Mouse (Mus musculus) limb, embryonic 12.5 days (tissue): Measurements from ENCODE around the gene Dlec1. TPM values are rescaled to one million over a fixed set of nuclear protein-coding genes. Genes with fewer than 3 reads are reported as not detected.

Source experiments
- ATAC-seq: fragments of 200-750 bp; cut with Nextera tagmentation; 2 replicates; pipeline ENCODE4 v1.8.0; 2017; ENCODE audit warnings: low read depth, moderate TSS enrichment; ENCODE audit not compliant: insufficient number of reproducible peaks, insufficient read depth, low FRiP score, low TSS enrichment
- H3K27ac ChIP-seq: fragments of 300-500 bp; sonication (generic); 2 replicates; pipeline ENCODE4 v1.5.1; 2016; ENCODE audit warnings: mild to moderate bottlenecking, moderate library complexity
- H3K27me3 ChIP-seq: fragments of 300-500 bp; sonication (generic); 2 replicates; pipeline ENCODE4 v1.6.1; 2016; ENCODE audit warnings: mild to moderate bottlenecking, moderate library complexity
- H3K36me3 ChIP-seq: fragments of 300-500 bp; sonication (generic); 2 replicates; pipeline ENCODE4 v1.6.1; 2016; ENCODE audit warnings: mild to moderate bottlenecking, moderate library complexity
- H3K4me1 ChIP-seq: fragments of 300-500 bp; sonication (generic); replicated peaks from 2 replicates; pipeline ENCODE4 v1.6.1; 2016
- H3K4me2 ChIP-seq: fragments of 300-500 bp; sonication (generic); 2 replicates; pipeline ENCODE4 v1.6.1; 2016; ENCODE audit warnings: mild to moderate bottlenecking, moderate library complexity
- H3K4me3 ChIP-seq: fragments of 300-500 bp; sonication (generic); replicated peaks from 2 replicates; pipeline ENCODE4 v1.5.1; 2016; ENCODE audit warnings: mild to moderate bottlenecking
- H3K9ac ChIP-seq: fragments of 300-500 bp; sonication (generic); replicated peaks from 2 replicates; pipeline ENCODE4 v1.6.1; 2016; ENCODE audit warnings: mild to moderate bottlenecking, moderate library complexity
- H3K9me3 ChIP-seq: fragments of 300-500 bp; sonication (generic); 2 replicates; pipeline ENCODE4 v1.6.1; 2016; ENCODE audit warnings: mild to moderate bottlenecking, moderate library complexity
- WGBS: fragments of 180-500 bp; shearing (Covaris S2); methylation state at CpG from one replicate; pipeline ENCODE4 v1.1.7; 2016; 5-methylcytosine and 5-hydroxymethylcytosine counted together
- polyA plus RNA-seq: library from polyadenylated mRNA; unstranded; fragments of >200 nt; fragmentation: Nextera tagmentation; extraction: Ambion mirVana; gene quantifications from 2 replicates; pipeline ENCODE4 v1.2.1, GENCODE M21; 2016

The Dlec1 gene
- polyA plus RNA-seq, 1 experiment from 2014 or later: 2.3 TPM

DNA sequence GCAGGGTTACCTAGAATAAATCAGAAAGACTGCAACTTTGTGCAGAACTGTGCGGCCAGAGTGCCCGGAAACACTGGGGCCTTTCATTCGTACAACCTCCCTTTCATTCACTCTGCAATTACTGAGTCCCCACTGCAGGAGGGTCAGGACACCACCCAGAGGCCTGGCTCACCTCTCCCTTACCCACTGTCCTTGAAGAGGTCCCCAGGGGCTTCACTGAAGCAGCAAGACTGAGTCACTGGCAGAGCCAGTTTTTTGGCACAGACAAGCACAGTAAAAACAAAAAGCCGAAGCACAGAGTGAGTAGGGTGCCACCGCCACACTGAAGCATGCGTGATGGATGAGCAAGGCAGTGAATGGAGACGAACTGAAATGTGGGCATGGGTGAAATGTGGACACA lies 12.8 kb upstream of the Dlec1 start:
- Histone ChIP-seq H3K4me1 (peaks cover 47% of the 10 kb centered on the region), H3K4me2 (0 out of 2 replicates have a peak overlapping the region, but pooled peaks have one; percentile 23), H3K9me3 (no peaks in the 10 kb centered on the region), H3K9ac (no peak overlapping the region), H3K27ac (peak overlapping the region; percentile 53; the same call in 1 of the 2 replicates), H3K4me3 (no peak overlapping the region), H3K27me3 (peaks cover 23% of the 10 kb centered on the region), H3K36me3 (0 out of 2 replicates have a peak, but pooled peaks cover under 1% of the 10 kb centered on the region)
- WGBS: 65% methylated on average over 7 of the region's 7 CpGs
- ATAC-seq: no peak

DNA sequence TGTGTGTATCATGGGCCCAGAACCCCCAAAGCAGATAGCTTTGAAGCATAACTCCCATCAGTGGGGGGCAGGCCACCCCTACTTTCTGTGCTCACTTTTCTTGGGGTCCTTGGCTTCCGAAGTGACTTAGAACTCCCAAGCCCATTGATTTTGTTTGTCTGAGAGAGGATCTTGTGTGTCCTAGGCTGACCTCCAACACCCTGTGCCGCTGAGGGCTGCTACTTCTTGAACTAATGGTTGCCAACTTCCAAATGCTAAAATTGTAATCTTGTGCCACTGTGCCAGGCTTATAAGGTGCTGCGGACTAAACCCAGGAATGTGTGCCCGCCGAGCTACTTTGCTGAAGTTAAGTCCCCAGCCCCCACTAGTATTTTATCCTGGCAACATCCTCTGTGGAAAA lies 11.8 kb upstream of the Dlec1 start:
- Histone ChIP-seq H3K4me1 (peaks cover 51% of the 10 kb centered on the region), H3K4me3 (no peak overlapping the region), H3K9me3 (no peaks in the 10 kb centered on the region), H3K27ac (no peak overlapping the region), H3K27me3 (peaks cover 32% of the 10 kb centered on the region), H3K9ac (no peak overlapping the region), H3K4me2 (no peak overlapping the region), H3K36me3 (no peaks in the 10 kb centered on the region)
- ATAC-seq: no peak
- WGBS: 93% methylated on average over 5 of the region's 5 CpGs

DNA sequence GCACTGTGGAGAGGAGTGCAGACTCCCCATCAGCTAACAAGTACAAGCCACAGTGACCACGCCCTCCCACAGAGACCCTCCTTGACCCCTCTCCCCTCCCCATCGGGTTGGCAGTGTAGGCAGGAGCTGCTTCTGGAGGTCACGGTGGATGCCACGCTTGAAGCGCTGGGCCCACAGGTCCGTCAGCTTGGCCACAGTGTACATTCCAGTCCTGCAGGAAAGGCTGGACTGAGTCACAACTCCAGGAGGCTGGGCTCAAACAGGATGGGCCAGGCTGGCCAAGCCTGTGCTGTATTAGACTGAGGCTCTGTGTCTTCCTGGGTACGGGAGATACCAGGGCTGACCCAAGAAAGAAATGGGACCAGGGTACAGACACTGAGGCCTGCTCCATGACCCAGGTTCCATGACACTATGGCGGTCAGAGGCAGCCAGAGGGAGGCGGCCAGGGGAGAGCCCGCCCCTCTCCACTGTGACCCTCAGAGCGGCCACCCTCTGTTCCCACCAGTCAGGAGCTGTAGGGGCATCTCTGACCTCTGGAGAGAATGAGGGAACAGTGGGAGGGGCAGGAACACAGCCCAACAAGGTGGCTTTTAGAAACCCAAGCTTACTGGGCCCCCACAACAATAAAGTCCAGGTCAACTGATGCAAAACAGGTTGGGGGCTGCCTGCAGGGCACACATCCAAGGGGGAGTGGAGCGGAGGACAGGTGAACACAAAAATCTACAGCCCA lies 10.5 kb upstream of the Dlec1 start:
- Histone ChIP-seq H3K4me1 (peaks cover 61% of the 10 kb centered on the region), H3K27me3 (peaks cover 32% of the 10 kb centered on the region), H3K9me3 (no peaks in the 10 kb centered on the region), H3K4me3 (peak overlapping the region; percentile 47), H3K27ac (no peak overlapping the region), H3K9ac (no peak overlapping the region; the same call in 1 of the 2 replicates), H3K4me2 (peak overlapping the region; percentile 72), H3K36me3 (no peaks in the 10 kb centered on the region)
- WGBS: 69% methylated on average over 12 of the region's 12 CpGs
- ATAC-seq: peak; percentile 12; the same call in 1 of the 2 replicates

DNA sequence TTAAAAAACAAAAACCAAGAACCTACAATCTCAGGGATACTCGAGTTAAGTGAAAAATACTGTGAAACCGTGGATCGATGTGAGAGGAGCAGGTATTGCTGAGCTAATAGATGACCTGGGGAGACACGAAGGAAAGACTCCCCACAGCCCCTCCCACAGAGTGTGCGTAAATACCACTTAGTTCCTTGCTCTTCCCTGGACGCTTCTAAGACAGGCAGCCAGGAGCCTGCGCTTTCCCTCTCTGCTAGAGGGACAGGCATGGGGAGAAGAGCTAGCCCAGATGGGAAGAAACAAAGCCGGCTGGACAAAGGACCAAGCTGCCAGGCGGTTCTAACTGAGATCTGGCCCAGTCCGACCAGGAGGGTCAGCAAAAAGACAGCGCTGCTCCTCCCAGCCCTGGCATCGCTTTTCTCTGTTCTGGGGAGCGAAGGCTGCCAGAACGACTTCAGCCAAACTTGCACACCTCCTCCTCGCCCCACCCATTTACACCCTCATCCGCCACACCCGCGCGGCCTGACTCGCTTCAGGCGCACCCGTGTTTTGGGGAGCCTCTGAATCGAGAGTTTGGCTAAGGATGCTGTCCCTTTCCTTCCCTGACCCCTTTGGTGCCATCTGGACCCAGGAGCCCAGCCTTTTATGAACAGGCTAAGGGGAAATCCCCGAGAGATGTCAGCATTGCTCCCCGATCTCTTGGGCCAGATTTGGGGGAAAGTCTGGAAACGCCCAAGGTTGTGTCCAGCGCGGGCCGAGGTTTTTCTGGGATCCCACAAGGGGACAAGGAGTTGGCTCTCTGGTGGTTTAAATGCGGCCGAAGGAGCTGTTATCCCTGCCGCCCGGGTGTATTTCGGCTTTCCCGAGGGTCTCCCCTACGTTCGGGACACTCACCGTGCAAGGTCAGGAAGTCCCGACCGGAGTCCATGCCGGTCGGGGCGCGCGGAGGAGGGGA lies 9.5 kb upstream of the Dlec1 start:
- Histone ChIP-seq H3K4me2 (peak overlapping the region; percentile 72), H3K27ac (no peak overlapping the region), H3K27me3 (peaks cover 32% of the 10 kb centered on the region)

DNA sequence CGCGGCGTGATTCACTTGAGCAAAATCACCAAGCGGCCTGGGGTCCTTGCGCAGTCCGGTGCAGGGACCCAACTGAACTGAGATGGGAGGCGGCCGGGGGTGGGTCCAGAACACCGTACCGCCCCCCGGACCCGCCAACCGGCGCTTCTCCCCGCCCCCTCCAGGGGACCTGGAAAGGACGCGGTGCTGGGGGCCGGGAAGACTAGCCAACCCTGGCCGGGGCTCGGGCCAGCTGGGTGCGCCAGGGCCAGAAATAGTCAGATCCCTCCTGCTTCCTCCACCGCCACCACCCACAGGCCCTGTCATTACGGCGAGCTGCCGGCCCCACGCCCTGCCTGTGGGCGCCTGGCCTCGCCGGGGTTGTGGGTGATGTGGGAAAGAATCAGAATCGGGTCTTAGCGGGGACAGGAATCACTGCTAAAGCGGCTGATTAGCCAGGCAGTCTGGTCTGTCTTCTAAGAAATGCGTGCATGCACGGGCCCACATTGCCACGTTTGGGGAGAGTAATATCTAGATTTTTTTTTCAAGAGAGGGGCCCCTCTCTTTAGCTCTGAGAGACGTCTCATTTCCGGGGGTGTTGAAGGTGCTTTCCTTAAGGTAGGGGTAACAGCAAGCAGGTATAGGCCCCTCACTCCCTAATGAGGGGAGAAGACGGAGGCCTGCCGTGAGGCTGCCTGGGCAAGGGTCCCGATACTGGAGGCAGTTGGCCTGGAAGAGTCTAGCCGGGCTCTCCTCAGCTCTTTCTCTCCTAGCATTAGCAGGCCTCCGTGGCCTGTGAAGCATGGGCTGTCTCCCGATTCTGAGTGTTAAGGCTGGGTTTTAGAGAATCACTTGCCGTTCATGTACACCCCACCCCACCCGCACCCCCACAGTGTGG lies 8.6 kb upstream of the Dlec1 start, which contains the start of gene Plcd1:
TSS of gene Plcd1 (minus strand) at position 84 of the 877 bp plus-strand sequence.
- peak; percentile 77 for ATAC-seq
- peak within 1 kb of the TSS; percentile 72 for H3K4me2 ChIP-seq
- peaks cover 32% of the 10 kb centered on the region for H3K27me3 ChIP-seq
- H3K9ac ChIP-seq: peak within 1 kb of the TSS; percentile 61
- H3K4me1 ChIP-seq: peaks cover 49% of the 10 kb centered on the region
- no peaks in the 10 kb centered on the region for H3K9me3 ChIP-seq
- 9% methylated on average over 39 of the region's 45 CpGs for WGBS
- peak within 1 kb of the TSS; percentile 62; the same call in 1 of the 2 replicates for H3K27ac ChIP-seq
- peak within 1 kb of the TSS; percentile 47 for H3K4me3 ChIP-seq
- no peaks in the 10 kb centered on the region for H3K36me3 ChIP-seq

More for the DNA sequence above, 9.5 kb upstream of the Dlec1 start:
- peak overlapping the region; percentile 47 for H3K4me3 ChIP-seq
- peaks cover 58% of the 10 kb centered on the region for H3K4me1 ChIP-seq
- H3K36me3 ChIP-seq: no peaks in the 10 kb centered on the region
- no peaks in the 10 kb centered on the region for H3K9me3 ChIP-seq
- peak overlapping the region; percentile 61 for H3K9ac ChIP-seq
- ATAC-seq: no peak
- 4% methylated on average over 45 of the region's 45 CpGs for WGBS

DNA sequence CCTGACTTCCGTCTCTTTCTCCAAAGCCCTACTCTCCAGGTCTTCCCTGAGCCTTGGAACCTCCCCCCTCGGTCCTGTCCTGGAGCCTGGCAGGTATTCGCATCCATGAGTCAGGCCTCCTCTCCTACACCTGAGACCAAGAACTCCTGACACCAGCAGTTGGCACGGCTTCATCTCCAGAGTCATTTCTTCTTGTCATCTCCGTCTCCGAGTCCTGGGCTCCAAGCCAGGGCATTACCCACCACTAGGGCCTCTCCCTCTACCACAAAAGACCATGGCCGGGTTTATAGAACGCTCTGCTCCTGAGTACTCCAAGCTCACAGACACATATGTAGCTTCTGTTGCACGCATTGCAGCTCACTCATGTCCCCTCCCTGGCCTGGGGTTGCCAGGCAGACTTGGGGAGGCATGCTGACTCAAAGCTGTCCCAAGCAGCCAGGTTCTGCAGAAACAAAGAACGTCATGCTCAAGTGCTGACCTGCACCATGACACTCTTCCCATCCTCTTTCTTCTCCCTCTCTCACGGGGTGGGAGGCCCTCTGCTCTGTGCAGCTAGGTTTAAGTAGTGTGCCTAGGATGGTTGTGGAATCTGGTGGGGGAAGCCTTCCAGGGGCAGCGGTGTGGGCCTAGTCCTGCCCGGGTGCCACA lies 7.7 kb upstream of the Dlec1 start:
- WGBS: 85% methylated on average over 13 of the region's 13 CpGs
- Histone ChIP-seq H3K27me3 (peaks cover 32% of the 10 kb centered on the region), H3K27ac (no peak overlapping the region), H3K36me3 (no peaks in the 10 kb centered on the region), H3K4me3 (no peak overlapping the region), H3K4me1 (peaks cover 45% of the 10 kb centered on the region), H3K4me2 (no peak overlapping the region), H3K9ac (no peak overlapping the region), H3K9me3 (no peaks in the 10 kb centered on the region)
- ATAC-seq: no peak

DNA sequence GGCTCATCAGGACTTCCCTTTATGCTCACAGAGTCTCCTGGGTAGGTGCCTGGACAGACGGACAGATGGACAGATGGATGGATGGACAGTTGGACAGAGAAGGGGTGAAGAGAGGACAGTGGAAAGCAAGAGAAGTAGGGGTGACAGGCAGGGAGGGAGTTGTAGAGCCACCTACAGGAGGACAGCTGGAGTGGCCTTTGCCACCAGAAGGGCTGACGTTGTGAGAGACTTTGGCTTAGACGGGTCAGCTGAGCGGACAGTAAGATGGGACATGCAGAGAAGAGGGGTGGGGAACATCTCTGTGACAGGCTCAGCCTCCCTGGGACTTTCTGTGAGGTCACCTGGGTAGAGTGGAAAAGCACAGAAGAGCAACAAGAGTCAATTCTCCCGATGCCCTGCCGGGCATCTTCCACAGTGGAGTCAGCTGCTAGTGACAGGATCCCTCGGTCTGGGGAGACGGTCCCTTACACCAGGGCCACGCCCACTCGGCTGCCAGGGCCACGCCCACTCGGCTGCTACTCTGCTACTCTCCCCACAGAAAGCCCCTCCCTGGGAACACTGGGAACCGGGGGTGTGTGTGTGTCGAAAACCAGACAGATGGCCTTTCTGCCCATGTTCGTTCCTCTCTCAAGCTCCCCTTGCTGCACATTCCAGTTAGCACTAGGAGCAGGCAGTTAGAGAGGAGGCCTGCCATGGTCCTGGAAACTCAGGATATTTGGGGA lies 1.9 kb upstream of the Dlec1 start:
- no peak overlapping the region for H3K27ac ChIP-seq
- H3K4me2 ChIP-seq: no peak overlapping the region
- peaks cover 28% of the 10 kb centered on the region for H3K4me1 ChIP-seq
- WGBS: 18% methylated on average over 15 of the region's 15 CpGs
- peaks cover 14% of the 10 kb centered on the region for H3K27me3 ChIP-seq
- ATAC-seq: no peak
- H3K36me3 ChIP-seq: no peaks in the 10 kb centered on the region
- no peak overlapping the region for H3K9ac ChIP-seq
- H3K4me3 ChIP-seq: no peak overlapping the region
- H3K9me3 ChIP-seq: no peaks in the 10 kb centered on the region

DNA sequence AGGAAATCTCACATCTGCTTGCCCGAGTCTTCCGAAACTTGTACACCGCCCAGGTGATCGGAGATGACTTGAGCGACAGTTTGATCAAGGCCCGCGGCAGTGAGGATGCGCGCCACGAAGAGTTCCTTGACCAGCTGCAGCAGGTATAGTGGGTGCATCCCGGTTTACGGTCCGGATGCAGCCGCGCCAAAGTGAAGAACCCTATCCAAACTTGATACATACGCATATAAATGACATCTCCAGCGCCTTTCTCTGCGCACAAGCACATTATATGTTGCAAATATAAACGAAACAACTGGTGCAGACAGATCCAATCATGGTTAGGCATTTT lies 470 bp downstream of the Dlec1 start:
- H3K4me2 ChIP-seq: peak overlapping the region; percentile 85
- H3K9me3 ChIP-seq: peaks cover 3% of the 10 kb centered on the region; the same call in 1 of the 2 replicates
- H3K4me1 ChIP-seq: peaks cover 12% of the 10 kb centered on the region
- WGBS: 3% methylated on average over 19 of the region's 19 CpGs
- no peaks in the 10 kb centered on the region for H3K36me3 ChIP-seq
- H3K27ac ChIP-seq: no peak overlapping the region
- H3K9ac ChIP-seq: peak overlapping the region; percentile 58
- peaks cover 13% of the 10 kb centered on the region for H3K27me3 ChIP-seq
- no peak for ATAC-seq
- peak overlapping the region; percentile 62 for H3K4me3 ChIP-seq

DNA sequence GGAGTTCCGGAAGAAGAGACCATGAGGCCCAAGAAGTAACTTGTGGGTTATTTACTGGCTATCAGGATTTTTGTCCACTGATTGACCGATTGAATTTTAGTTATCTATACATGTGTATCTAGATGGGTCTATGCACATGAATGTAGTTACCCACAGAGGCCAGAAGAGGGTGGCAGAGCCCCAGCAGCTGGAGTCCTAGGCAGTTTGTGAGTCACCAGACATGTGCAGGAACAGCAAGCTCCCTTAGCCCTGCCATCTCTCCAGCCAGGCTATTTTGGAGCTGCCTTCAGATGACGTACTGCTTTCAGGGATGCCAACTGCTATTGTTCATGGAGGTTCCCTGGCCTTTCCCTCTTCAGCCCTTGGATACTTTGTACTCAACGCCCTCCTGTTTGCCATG lies 5.3 kb downstream of the Dlec1 start:
- H3K9ac ChIP-seq: no peak overlapping the region
- H3K27ac ChIP-seq: no peak overlapping the region
- peaks cover 13% of the 10 kb centered on the region for H3K27me3 ChIP-seq
- WGBS: 79% methylated on average over 4 of the region's 4 CpGs
- H3K4me2 ChIP-seq: no peak overlapping the region
- H3K36me3 ChIP-seq: no peaks in the 10 kb centered on the region
- peaks cover 32% of the 10 kb centered on the region for H3K4me1 ChIP-seq
- ATAC-seq: no peak
- H3K4me3 ChIP-seq: no peak overlapping the region
- peaks cover 3% of the 10 kb centered on the region; the same call in 1 of the 2 replicates for H3K9me3 ChIP-seq
